Mouse (Mus musculus) stomach, embryonic 15.5 days (tissue): ENCODE measurements around the gene Zmym3. TPM values are rescaled to one million over a fixed set of nuclear protein-coding genes. Genes with fewer than 3 reads are reported as not detected.

Experiments used
- ATAC-seq: fragments of 200-750 bp; cut with Nextera tagmentation; 2 replicates; pipeline ENCODE4 v1.8.0; 2017; ENCODE audit warnings: low read depth, moderate number of reproducible peaks, moderate TSS enrichment; ENCODE audit not compliant: insufficient read depth, low FRiP score
- H3K27ac ChIP-seq: fragments of 300-500 bp; sonication (generic); 2 replicates; pipeline ENCODE4 v1.5.1; 2015; ENCODE audit warnings: mild to moderate bottlenecking, inconsistent platforms
- H3K27me3 ChIP-seq: fragments of 300-500 bp; sonication (generic); replicated peaks from 2 replicates; pipeline ENCODE4 v1.6.1; 2015; ENCODE audit warnings: inconsistent platforms
- H3K36me3 ChIP-seq: fragments of 300-500 bp; sonication (generic); 2 replicates; pipeline ENCODE4 v1.6.1; 2015; ENCODE audit warnings: inconsistent platforms
- H3K4me1 ChIP-seq: fragments of 300-500 bp; sonication (generic); 2 replicates; pipeline ENCODE4 v1.6.1; 2015; ENCODE audit warnings: inconsistent platforms
- H3K4me2 ChIP-seq: fragments of 300-500 bp; sonication (generic); 2 replicates; pipeline ENCODE4 v1.6.1; 2015; ENCODE audit warnings: mild to moderate bottlenecking, inconsistent platforms
- H3K4me3 ChIP-seq: fragments of 300-500 bp; sonication (generic); replicated peaks from 2 replicates; pipeline ENCODE4 v1.5.1; 2015; ENCODE audit warnings: inconsistent platforms
- H3K9ac ChIP-seq: fragments of 300-500 bp; sonication (generic); 2 replicates; pipeline ENCODE4 v1.6.1; 2015; ENCODE audit warnings: inconsistent platforms
- H3K9me3 ChIP-seq: fragments of 300-500 bp; sonication (generic); 2 replicates; pipeline ENCODE4 v1.6.1; 2016; ENCODE audit warnings: inconsistent platforms
- WGBS: fragments of 180-500 bp; shearing (Covaris S2); methylation state at CpG from one replicate; pipeline ENCODE4 v1.1.7; 2015; 5-methylcytosine and 5-hydroxymethylcytosine counted together
- polyA plus RNA-seq: library from polyadenylated mRNA; unstranded; fragments of >200 nt; fragmentation: Nextera tagmentation; extraction: Ambion mirVana; gene quantifications from 2 replicates; pipeline ENCODE4 v1.2.1, GENCODE M21; 2015

The Zmym3 gene
- polyA plus RNA-seq, 1 experiment from 2014 or later, result 24.8 TPM

- Histone ChIP-seq H3K27ac (peak overlapping the region; percentile 54; the same call in 1 of the 2 replicates), H3K4me3 (peak overlapping the region; percentile 58), H3K36me3 (no peaks in the 10 kb centered on the region), H3K4me2 (peak overlapping the region; percentile 53), H3K4me1 (peaks cover 8% of the 10 kb centered on the region; the same call in 1 of the 2 replicates), H3K9me3 (no peaks in the 10 kb centered on the region), H3K9ac (peak overlapping the region; percentile 56), H3K27me3 (no peaks in the 10 kb centered on the region)
- WGBS, result 23% methylated on average over 33 of the region's 36 CpGs
- ATAC-seq, result no peak
Measured at GRCm38 (mm10) chrX:101418946-101419724, 1.5 kb downstream of the Zmym3 start.

GRCm38 (mm10) chrX:101396459-101396858, 24.2 kb downstream of the Zmym3 start:
- no peak for ATAC-seq
- no peak overlapping the region for H3K9ac ChIP-seq
- H3K4me3 ChIP-seq, result no peak overlapping the region
- H3K9me3 ChIP-seq, result no peaks in the 10 kb centered on the region
- WGBS, result 29% methylated on average over 11 of the region's 11 CpGs
- H3K36me3 ChIP-seq, result no peaks in the 10 kb centered on the region
- peaks cover 8% of the 10 kb centered on the region; the same call in 1 of the 2 replicates for H3K27me3 ChIP-seq
- no peaks in the 10 kb centered on the region for H3K4me1 ChIP-seq
- no peak overlapping the region for H3K27ac ChIP-seq
- no peak overlapping the region for H3K4me2 ChIP-seq

GRCm38 (mm10) chrX:101394341-101394740, 26.3 kb downstream of the Zmym3 start:
- no peak overlapping the region for H3K4me2 ChIP-seq
- peaks cover 8% of the 10 kb centered on the region; the same call in 1 of the 2 replicates for H3K27me3 ChIP-seq
- ATAC-seq, result no peak
- no peak overlapping the region for H3K9ac ChIP-seq
- H3K36me3 ChIP-seq, result no peaks in the 10 kb centered on the region
- whole genome bisulfite sequencing, result 48% methylated on average over 2 of the region's 2 CpGs
- no peaks in the 10 kb centered on the region for H3K9me3 ChIP-seq
- no peak overlapping the region for H3K27ac ChIP-seq
- H3K4me1 ChIP-seq, result no peaks in the 10 kb centered on the region
- no peak overlapping the region for H3K4me3 ChIP-seq

- Histone ChIP-seq H3K36me3 (no peaks in the 10 kb centered on the region), H3K9me3 (no peaks in the 10 kb centered on the region), H3K27me3 (peaks cover 4% of the 10 kb centered on the region), H3K4me1 (no peaks in the 10 kb centered on the region), H3K4me3 (no peak overlapping the region), H3K4me2 (no peak overlapping the region), H3K9ac (no peak overlapping the region), H3K27ac (no peak overlapping the region)
- ATAC-seq, result no peak
- WGBS, result 68% methylated on average over 5 of the region's 5 CpGs
Measured at GRCm38 (mm10) chrX:101388866-101389537, 31.6 kb downstream of the Zmym3 start.

GRCm38 (mm10) chrX:101386222-101386621, 34.4 kb downstream of the Zmym3 start:
- Histone ChIP-seq H3K27me3 (peaks cover 18% of the 10 kb centered on the region), H3K4me1 (no peaks in the 10 kb centered on the region), H3K36me3 (no peaks in the 10 kb centered on the region), H3K4me2 (no peak overlapping the region), H3K9me3 (no peaks in the 10 kb centered on the region), H3K27ac (no peak overlapping the region), H3K4me3 (no peak overlapping the region), H3K9ac (no peak overlapping the region)
- 26% methylated on average over 4 of the region's 4 CpGs for WGBS
- no peak; the same call in 1 of the 2 replicates for ATAC-seq

- WGBS, result 20% methylated on average over 31 of the region's 32 CpGs
- no peak for ATAC-seq
- H3K4me1 ChIP-seq, result no peaks in the 10 kb centered on the region
- H3K9ac ChIP-seq, result no peak overlapping the region
- H3K4me3 ChIP-seq, result no peak overlapping the region
- peak overlapping the region; percentile 43 for H3K4me2 ChIP-seq
- peaks cover 18% of the 10 kb centered on the region for H3K27me3 ChIP-seq
- no peaks in the 10 kb centered on the region for H3K9me3 ChIP-seq
- H3K36me3 ChIP-seq, result no peaks in the 10 kb centered on the region
- H3K27ac ChIP-seq, result no peak overlapping the region
Measured at GRCm38 (mm10) chrX:101384439-101385137, 36.1 kb downstream of the Zmym3 start.

GRCm38 (mm10) chrX:101383455-101383854, 37.2 kb downstream of the Zmym3 start:
- 38% methylated on average over 18 of the region's 18 CpGs for WGBS
- ATAC-seq, result no peak; the same call in 1 of the 2 replicates

GRCm38 (mm10) chrX:101379744-101380143, 40.9 kb downstream of the Zmym3 start:
- H3K36me3 ChIP-seq, result no peaks in the 10 kb centered on the region
- H3K27me3 ChIP-seq, result peaks cover 18% of the 10 kb centered on the region; the same call in 1 of the 2 replicates
- no peaks in the 10 kb centered on the region for H3K9me3 ChIP-seq
- ATAC-seq, result no peak
- no peak overlapping the region for H3K4me3 ChIP-seq
- H3K9ac ChIP-seq, result no peak overlapping the region
- H3K27ac ChIP-seq, result no peak overlapping the region
- 62% methylated on average over 1 of the region's 1 CpGs for WGBS
- H3K4me1 ChIP-seq, result no peaks in the 10 kb centered on the region
- no peak overlapping the region for H3K4me2 ChIP-seq

More at GRCm38 (mm10) chrX:101383455-101383854, 37.2 kb downstream of the Zmym3 start:
- Histone ChIP-seq H3K9me3 (no peaks in the 10 kb centered on the region), H3K36me3 (no peaks in the 10 kb centered on the region), H3K27ac (no peak overlapping the region), H3K4me2 (no peak overlapping the region), H3K27me3 (peaks cover 18% of the 10 kb centered on the region), H3K4me1 (no peaks in the 10 kb centered on the region), H3K4me3 (no peak overlapping the region), H3K9ac (no peak overlapping the region)

- no peak overlapping the region for H3K4me2 ChIP-seq
- WGBS, result 57% methylated on average over 4 of the region's 4 CpGs
- H3K9ac ChIP-seq, result no peak overlapping the region
- H3K4me1 ChIP-seq, result no peaks in the 10 kb centered on the region
- H3K27me3 ChIP-seq, result 0 out of 2 replicates have a peak, but pooled peaks cover 4% of the 10 kb centered on the region
- H3K27ac ChIP-seq, result no peak overlapping the region
- ATAC-seq, result peak; percentile 81
- no peaks in the 10 kb centered on the region for H3K36me3 ChIP-seq
- H3K4me3 ChIP-seq, result 0 out of 2 replicates have a peak overlapping the region, but pooled peaks have one; percentile 6
- no peaks in the 10 kb centered on the region for H3K9me3 ChIP-seq
Measured at GRCm38 (mm10) chrX:101377076-101377475, 43.6 kb downstream of the Zmym3 start.

- ATAC-seq, result no peak
- Histone ChIP-seq H3K4me3 (0 out of 2 replicates have a peak within 1 kb of the TSS, but pooled peaks have one; percentile 6), H3K9ac (no peak within 1 kb of the TSS)
Measured at GRCm38 (mm10) chrX:101376190-101376968, 44.3 kb downstream of the Zmym3 start, which contains the start of gene Gjb1. Gene Gjb1, plus strand, starts transcription at chrX:101376378.

GRCm38 (mm10) chrX:101372946-101373345, 47.7 kb downstream of the Zmym3 start:
- H3K9me3 ChIP-seq, result no peaks in the 10 kb centered on the region
- WGBS, result 65% methylated on average over 5 of the region's 5 CpGs
- H3K36me3 ChIP-seq, result no peaks in the 10 kb centered on the region
- H3K4me2 ChIP-seq, result no peak overlapping the region
- no peak overlapping the region for H3K9ac ChIP-seq
- H3K4me1 ChIP-seq, result no peaks in the 10 kb centered on the region
- H3K27me3 ChIP-seq, result no peaks in the 10 kb centered on the region
- H3K4me3 ChIP-seq, result no peak overlapping the region
- ATAC-seq, result no peak
- no peak overlapping the region for H3K27ac ChIP-seq

More at GRCm38 (mm10) chrX:101376190-101376968, 44.3 kb downstream of the Zmym3 start, which contains the start of gene Gjb1:
- Histone ChIP-seq H3K4me1 (no peaks in the 10 kb centered on the region), H3K4me2 (no peak within 1 kb of the TSS), H3K27ac (no peak within 1 kb of the TSS), H3K36me3 (no peaks in the 10 kb centered on the region), H3K27me3 (no peaks in the 10 kb centered on the region), H3K9me3 (no peaks in the 10 kb centered on the region)
- 65% methylated on average over 7 of the region's 7 CpGs for WGBS
